Mouse (Mus musculus) brain, adult 2 months (tissue): ENCODE measurements around the gene Cd320.
"Not testable (repeated sequence)": the region's sequence is repeated elsewhere in the genome, so short reads cannot be mapped to it uniquely, and the experiment has no call there.

ENCODE experiments used
- DNase-seq: peaks from one replicate; pipeline ENCODE4 v3.0.0; 2011; ENCODE audit warnings: low read depth, low spot score

Gene Cd320

DNA sequence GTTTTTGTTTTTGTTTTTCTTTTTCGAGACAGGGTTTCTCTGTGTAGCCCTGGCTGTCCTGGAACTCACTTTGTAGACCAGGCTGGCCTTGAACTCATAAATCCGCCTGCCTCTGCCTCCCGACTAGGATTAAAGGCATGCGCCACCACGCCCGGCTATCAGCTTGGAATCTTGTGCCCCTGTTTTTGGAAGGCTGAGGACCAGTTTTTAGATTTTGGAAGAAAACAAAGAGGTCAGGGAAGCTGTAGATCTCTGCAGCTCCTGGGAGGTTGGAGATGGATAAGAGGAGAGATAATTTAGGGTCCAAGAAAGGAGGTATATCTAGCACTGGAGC lies 17.9 kb upstream of the Cd320 start:
- not testable (repeated sequence) for DNase-seq

GRCm38 (mm10) chr17:33825462-33825861 lies 17.4 kb upstream of the Cd320 start:
- no peak for DNase-seq

- DNase-seq, result peak; percentile 88
Measured at GRCm38 (mm10) chr17:33826850-33827249, 16.0 kb upstream of the Cd320 start.

GRCm38 (mm10) chr17:33828892-33829291 lies 14.0 kb upstream of the Cd320 start:
- peak; percentile 81 for DNase-seq

- no peak for DNase-seq
Measured at GRCm38 (mm10) chr17:33829561-33829960, 13.3 kb upstream of the Cd320 start.

DNA sequence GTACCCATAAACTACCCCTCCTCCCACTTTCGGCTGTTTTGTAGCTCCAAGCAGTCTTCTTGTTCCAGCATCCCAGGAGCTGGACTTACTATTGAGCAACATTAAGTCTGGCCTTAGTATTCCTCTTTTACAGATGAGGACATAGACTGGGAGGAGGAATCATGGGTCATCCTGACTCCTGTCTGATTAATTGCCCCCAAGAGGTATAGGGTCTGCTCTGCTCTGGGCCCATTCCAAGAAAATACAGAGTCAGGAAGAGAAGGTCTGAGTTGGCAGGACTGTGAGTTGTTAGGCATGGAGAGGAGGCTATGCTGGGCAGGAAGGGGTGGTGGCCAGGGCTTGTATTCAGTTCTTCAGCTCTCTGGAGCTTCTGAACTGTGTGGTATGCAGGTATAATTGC lies 1.3 kb downstream of the Cd320 start:
- DNase-seq, result no peak

DNA sequence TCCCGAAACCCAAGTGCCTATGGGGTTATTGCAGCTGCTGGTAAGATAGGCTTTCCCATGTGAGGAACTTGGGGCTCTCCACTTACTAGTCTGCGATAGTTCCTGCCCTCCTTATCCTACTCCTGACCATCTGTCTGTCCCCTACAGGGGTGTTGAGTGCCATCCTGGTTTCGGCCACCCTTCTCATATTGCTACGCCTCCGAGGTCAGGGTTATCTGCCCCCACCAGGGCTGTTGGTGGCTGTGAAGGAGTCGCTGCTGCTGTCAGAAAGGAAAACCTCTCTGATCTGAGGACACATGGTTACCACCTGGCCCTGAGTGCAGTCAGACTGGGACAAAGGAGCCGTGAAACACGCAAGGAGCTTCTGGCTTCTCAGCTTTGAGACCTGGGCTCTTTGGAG lies 5.2 kb downstream of the Cd320 start:
- DNase-seq, result no peak

GRCm38 (mm10) chr17:33851331-33851730 lies 8.4 kb downstream of the Cd320 start:
- DNase-seq, result no peak

DNA sequence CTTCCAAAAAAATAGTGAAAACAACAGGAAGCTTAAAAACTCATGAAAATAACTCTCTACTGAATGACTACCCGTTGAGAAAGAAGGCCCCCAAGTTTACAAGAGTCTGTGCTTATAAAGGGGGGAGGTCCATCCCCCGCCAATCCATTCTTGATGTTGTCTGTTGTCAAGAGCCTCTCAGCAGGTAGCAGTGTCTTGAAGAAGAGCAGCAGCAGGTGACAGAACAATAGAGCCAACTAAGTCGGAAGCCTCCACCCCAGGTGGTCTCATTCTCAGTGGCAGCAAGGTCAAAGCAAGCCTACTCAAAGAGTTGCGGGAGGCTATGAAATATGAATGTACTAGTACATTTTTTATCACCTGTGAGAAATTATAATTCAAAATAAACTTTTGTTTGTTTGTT lies 14.9 kb downstream of the Cd320 start:
- no peak for DNase-seq

GRCm38 (mm10) chr17:33865330-33866030 lies 22.6 kb downstream of the Cd320 start:
- peak; percentile 95 for DNase-seq

GRCm38 (mm10) chr17:33873537-33873936 lies 30.6 kb downstream of the Cd320 start, which contains the start of gene Gm7029:
TSS of gene Gm7029 (plus strand) at chr17:33873837.
- DNase-seq, result not testable (repeated sequence)

DNA sequence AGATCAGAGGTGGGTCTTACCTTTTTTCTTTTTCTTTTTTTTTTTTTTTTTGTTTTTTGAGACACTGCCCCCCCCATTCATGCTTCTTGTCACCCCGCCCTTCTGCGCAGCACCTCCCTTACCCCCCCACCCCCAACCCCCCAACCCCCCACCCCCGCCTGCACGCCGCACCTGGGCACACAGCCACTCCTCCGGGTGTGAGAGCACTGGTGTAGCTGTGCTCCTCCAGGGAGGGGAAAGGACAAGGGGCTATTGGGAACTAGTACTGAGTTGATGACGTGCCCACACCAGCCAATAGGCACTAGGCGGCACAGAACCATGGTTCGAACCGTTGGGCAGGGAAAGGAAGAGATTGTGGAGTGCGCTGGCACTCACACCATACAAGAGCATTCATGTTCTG lies 31.5 kb downstream of the Cd320 start:
- no peak for DNase-seq

DNA sequence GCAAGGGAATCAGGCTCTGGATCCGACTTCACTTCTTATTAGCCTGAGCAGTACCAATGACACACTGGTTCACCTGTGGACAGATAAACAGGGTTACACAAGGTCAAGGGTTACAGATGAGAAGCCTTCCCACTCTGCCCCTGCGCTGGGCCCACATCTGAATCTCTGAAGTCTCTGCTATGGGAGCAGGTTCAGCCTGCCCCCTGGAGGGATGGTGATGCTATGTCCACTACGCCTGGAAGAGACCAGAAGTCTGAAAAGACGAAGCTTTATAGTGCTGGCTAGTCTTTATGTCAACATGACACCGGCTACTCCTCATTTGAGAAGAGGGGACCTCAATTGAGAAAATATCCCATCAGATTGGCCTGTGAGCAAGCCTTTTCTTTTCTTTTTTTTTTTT lies 32.9 kb downstream of the Cd320 start:
- DNase-seq, result not testable (repeated sequence)

DNA sequence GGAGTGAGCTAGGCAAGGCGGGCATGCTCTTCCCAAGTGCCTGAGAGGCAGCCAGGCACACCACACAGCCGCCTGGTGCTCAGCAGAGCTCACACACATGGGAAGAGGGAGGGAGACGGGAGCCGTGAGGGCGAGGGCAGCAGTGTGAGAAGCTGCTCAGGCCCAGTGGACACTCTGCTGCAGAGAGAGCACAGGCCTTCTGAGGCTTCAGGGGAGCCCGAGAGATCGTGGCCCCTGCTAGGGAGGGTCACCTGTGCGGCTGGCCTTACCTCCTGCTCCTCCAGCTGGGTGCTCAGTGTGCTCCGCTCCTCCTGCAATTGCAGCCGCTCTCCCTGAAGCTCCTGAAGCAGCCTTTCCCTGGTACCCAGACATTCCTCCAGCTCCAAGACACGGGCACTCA lies 41.4 kb downstream of the Cd320 start:
- not testable (repeated sequence) for DNase-seq

GRCm38 (mm10) chr17:33887802-33888201 lies 44.9 kb downstream of the Cd320 start:
- DNase-seq, result not testable (repeated sequence)

DNA sequence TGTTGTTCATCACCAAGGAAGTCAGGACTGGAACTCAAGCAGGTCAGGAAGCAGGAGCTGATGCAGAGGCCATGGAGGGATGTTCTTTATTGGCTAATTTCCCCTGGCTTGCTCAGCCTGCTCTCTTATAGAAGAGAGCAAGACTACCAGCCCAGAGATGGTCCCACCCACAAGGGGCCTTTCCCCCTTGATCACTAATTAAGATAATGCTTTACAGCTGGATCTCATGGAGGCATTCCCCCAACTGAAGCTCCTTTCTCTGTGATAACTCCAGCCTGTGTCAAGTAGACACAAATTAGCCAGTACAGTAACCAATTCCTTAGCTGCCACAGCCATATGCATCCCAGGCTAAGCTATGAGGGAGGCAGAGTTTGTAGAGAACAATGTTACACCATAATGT lies 45.3 kb downstream of the Cd320 start:
- not testable (repeated sequence) for DNase-seq

DNA sequence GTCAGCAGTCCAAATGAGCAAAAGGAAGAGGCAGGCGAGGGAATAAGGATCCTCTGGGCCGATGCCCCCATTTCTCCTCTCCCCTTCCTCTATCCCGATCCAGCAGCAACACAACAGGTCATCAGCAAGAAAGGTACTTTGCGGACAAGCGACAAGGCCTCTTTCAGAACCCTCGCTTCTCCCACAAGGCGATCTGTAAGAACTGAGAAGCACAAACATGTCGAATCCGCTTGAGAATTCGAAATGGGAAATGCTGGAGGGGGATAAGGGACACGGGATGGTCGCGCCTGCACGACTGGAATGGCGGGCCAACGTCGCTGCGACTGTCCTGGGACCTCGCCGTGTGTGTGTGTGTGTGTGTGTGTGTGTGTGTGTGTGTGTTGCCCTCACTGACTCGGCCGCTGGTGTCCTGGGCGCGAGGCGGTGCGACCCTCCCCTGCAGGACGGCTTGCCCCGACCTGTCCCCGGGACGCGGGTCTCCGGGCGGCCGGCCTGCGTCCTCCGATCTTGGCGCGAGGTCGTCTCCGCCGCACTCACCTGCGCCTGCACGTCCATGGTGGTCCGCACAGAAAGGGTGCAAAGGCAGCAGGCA lies 47.1 kb downstream of the Cd320 start:
- not testable (repeated sequence) for DNase-seq

DNA sequence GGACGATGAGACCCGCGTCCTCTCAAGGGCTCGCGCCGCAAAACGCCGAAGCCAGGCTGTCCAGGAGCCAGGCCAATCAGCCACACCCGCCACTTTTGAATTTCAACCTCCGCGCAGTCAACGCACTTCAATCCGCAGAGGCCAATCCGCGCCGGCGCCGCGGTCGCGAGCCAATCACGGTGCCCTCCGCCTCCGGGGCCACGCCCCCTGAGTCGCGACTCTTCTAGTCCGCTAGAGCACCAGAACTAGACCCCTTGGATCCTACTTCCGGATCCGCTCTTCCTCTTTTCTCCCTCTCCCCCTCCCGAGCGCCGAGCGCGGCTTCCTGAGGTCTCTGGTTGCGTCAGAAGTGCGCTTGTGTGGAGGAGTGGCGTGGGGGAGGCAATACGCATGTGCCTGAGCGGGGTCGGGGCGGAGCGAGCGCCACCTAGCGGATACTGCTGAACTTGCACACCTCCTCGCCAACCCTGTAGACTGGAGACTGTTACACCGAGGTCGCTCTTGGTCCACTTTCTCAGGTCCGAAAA lies 47.7 kb downstream of the Cd320 start, which contains the start of gene Kifc1:
Gene Kifc1, minus strand, starts transcription at position 129 of the 527 bp plus-strand sequence.
- DNase-seq, result peak; percentile 100

GRCm38 (mm10) chr17:33891357-33891756 lies 48.5 kb downstream of the Cd320 start:
- no peak for DNase-seq

DNA sequence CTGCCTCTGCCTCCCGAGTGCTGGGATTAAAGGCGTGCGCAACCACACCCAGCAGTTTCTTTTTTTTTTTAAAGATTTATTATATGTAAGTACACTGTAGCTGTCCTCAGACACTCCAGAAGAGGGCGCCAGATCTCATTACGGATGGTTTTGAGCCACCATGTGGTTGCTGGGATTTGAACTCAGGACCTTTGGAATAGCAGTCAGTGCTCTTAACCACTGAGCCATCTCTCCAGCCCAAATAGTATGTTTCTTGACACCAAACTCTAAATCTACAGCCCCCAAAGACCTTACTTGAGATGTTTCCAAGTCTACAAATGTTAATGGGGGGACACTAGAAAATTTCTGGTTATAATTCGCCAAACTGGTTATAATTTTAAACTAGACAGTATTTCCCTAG lies 49.0 kb downstream of the Cd320 start:
- not testable (repeated sequence) for DNase-seq

- DNase-seq, result no peak
Measured at GRCm38 (mm10) chr17:33892429-33892828, 49.5 kb downstream of the Cd320 start.

- DNase-seq, result not testable (repeated sequence)
Measured at GRCm38 (mm10) chr17:33893011-33893410, 50.1 kb downstream of the Cd320 start.
